Mouse (Mus musculus) layer of hippocampus, postnatal 14 days (tissue): ENCODE measurements around the gene Trpc4ap. TPM values are rescaled to one million over a fixed set of nuclear protein-coding genes. Genes with fewer than 3 reads are reported as not detected.
"Not testable (repeated sequence)": the region's sequence is repeated elsewhere in the genome, so short reads cannot be mapped to it uniquely, and the experiment has no call there.

Experiments used
- DNase-seq, 2 experiments: peaks; one replicate each; pipeline ENCODE4 v3.0.0; 2021 to 2022; ENCODE audit warnings: low spot score in 2 of 2, mixed read lengths in 1 of 2
- total RNA-seq, 2 experiments: library from RNA; stranded (reverse); gene quantifications; 2 replicates each; pipeline ENCODE4 v1.2.3; 2021

Trpc4ap gene
- total RNA-seq, 2 experiments from 2014 or later = 149 to 156 TPM

DNA sequence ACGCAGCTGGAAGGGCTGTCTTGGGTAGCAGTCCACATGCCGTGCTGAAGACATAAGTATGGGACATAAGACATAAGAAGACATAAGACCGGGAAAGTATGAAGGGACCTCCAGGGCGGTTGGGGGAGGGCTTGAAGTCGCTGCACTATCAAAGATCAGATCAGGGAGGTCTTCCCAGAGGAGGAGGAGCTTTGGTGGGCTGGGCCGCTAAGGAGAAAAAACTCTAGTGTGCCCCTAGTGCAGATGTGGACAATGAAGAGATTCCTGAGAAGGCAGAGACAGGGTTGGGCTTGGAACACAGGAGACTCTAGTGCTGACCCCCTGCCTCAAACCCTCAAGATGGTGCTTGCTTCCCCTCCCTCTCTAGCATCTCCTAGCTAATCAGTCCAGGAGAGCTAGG lies 75.2 kb downstream of the Trpc4ap start:
- DNase-seq = no peak

DNA sequence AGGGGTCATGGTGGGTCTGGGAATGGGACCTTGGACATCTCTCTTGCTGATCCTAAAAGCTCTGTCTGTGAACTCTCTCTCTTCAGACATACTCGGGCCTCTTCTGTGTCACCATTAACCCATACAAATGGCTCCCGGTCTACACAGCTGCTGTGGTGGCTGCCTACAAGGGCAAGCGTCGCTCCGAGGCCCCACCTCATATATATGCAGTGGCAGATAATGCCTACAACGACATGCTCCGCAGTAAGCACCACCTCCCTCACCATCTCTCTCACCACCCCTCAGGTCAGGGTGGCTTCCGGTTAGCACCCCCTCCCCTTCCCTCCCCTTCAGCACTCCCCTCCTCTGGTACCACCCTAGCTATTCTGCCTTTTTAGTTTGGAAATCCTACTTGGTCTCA lies 78.2 kb downstream of the Trpc4ap start:
- DNase-seq = no peak

GRCm38 (mm10) chr2:155613326-155613755 lies 78.8 kb downstream of the Trpc4ap start:
- DNase-seq = no peak

DNA sequence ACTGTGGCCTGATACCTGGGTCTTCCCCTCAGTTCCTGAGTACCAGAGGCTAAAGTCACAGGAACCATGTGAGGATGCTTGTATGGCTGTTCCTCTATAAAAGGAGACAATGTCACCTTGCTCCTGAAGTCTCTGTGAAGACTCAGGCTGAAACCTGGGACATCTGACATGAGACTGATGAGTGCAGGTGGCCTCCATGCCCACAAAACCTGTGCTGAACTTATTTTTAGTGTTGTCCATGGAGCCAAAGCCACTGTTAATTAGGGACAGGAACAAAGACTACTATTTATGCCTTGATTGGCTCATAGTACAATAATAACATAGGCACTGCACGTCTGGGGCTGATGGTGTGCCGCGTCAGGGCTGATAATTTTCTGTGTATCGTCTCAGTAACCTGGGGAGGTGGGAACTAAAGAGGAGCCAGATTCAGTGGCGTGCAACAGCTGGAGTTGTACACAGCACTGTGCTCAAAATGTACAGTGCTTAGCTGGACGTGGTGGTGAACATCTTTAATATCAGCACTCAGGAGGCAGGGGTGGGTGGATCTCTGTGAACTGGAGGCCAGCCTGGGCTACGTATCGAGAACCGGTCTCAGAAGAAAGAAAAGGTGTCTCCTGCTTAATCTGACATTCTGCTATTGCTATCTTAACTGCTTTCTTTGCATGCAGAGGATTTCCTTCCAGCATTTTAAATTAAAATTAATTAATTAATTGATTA lies 80.2 kb downstream of the Trpc4ap start:
- DNase-seq = no peak

- no peak for DNase-seq
Measured at GRCm38 (mm10) chr2:155610978-155611377, 81.2 kb downstream of the Trpc4ap start, which contains the start of gene Myh7b. Gene Myh7b, plus strand, starts transcription at chr2:155611212.

DNA sequence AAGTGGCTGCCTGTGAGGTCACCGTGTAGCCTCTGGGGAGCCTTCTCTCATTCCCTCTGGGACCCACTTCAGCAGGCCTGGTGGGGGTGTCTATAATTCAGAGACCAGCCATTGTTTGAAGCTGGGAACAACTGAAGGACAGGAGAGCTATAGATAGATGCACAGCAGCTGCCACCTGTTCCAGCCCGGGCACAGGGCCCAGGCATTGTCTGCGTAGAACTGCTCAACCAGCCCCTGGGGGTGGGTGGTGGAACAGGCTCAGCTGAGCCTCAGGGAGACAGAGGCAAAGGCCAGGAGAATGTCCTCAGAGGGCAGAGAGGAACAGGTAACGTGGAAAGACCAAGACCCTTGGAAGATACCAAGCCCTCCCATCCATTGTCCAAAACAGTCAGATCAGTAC lies 85.8 kb downstream of the Trpc4ap start:
- DNase-seq = peak; percentile 42 to 66

- not testable (repeated sequence) for DNase-seq
Measured at GRCm38 (mm10) chr2:155605236-155605589, 87.0 kb downstream of the Trpc4ap start.

- DNase-seq = no peak
Measured at GRCm38 (mm10) chr2:155604560-155605235, 87.5 kb downstream of the Trpc4ap start.

- no peak for DNase-seq
Measured at GRCm38 (mm10) chr2:155603707-155604106, 88.5 kb downstream of the Trpc4ap start.

- no peak for DNase-seq
Measured at GRCm38 (mm10) chr2:155595516-155595915, 96.7 kb downstream of the Trpc4ap start.

DNA sequence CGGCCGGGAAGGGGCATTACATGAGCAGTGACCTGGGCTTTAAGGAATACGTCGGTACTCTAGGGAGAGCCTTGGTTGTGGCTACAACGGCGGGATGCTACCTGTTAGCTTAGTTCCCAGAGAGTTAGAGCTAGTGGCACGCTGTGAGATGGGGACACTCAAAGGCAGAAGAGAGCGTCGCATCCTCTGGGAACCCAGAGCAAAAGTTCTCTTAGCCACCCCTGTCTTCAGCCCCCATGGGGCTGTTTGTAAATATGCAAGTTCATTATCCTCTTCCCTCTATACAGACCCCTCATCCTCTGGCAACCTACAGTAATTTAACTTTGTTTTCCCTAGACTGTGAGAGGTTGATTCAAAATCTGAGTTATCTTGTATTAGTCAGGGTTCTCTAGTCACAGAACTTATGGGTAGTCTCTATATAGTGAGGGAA lies 99.3 kb downstream of the Trpc4ap start:
- DNase-seq = no peak

- DNase-seq = peak; percentile 99
Measured at GRCm38 (mm10) chr2:155592137-155592853, 99.9 kb downstream of the Trpc4ap start, which contains the start of gene Gss. Gene Gss, minus strand, starts transcription at chr2:155592810.

- DNase-seq = no peak
Measured at GRCm38 (mm10) chr2:155591676-155592075, 100.5 kb downstream of the Trpc4ap start.

DNA sequence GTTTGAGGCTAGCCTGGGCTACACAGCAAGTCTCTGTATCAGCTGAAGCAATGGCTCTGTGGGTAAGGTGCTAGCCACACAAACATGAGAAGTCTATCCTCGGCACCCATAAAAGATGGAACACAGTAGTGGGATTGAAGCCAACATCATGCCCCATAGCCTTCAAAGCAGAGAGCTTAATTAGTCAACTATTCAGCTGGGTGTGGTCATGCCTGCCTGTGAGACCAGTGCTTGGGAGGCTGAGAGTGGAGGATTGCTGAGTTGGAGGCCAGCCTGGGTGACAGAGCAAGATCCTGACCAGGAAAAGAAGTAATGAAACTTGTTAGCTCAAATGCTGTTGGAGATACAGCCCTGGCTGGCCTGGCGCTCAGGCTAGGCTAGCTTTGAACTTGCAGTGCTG lies 101.3 kb downstream of the Trpc4ap start:
- no peak for DNase-seq

- no peak for DNase-seq
Measured at GRCm38 (mm10) chr2:155589521-155589920, 102.7 kb downstream of the Trpc4ap start.

DNA sequence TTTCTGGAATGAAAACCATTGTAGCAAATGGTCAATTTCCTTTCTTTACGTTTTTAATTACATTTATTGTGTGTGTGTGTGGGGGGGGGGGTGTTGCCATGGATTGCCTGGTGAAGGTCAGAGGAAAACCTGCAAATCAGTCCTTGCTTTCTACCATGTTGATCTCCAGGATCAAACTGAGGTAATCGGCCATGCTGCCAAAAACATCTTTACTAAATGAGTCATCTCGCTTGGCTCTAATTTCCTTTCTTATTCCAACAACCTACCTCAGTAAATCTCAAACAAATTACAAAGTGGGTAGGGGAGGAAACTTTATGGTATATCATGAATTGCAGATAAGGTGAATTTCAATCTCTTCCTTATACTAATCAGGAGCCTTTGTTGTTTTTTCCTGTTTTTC lies 104.0 kb downstream of the Trpc4ap start:
- no peak for DNase-seq

DNA sequence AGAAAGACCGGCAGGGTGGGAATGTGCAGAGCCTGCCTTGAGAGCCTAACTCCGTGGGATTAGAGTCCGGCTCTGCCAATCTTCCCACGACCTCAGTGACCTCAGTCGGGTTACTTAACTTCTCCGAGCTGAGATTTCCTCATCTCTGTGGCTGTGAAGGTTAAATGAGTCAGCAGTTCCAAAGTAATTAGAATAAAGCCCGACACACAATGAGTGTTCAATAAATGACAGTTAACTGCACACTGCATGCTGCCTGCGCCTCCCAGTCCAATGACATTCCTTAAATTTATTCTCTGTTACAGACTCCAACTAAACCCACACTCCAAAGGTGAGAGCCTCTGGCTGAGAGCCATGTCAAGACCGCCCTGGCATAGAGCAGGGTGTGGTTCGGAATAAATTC lies 106.7 kb downstream of the Trpc4ap start:
- no peak for DNase-seq

DNA sequence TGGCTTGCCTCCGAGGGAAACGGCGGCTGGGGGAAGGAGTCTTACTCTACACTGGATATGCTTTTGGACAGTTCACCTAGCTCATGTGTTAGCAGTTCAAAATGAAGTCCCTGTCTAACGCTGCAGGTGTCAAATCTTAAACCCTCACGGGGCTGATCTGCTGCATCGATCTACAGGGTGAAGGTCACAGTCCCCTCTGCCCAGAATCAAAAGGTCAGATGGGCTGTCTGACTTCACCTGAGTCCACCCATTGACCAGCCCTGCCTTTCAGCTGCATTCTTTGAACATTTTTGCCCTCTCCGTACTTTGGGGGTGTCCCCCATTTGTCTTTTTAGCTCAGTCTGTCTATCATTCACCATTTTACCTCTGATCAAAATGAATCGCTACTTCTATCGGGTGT lies 107.1 kb downstream of the Trpc4ap start:
- no peak for DNase-seq
